Comparison of ENCODE assay signal across 15 mouse cellular contexts in the genomic region with DNA sequence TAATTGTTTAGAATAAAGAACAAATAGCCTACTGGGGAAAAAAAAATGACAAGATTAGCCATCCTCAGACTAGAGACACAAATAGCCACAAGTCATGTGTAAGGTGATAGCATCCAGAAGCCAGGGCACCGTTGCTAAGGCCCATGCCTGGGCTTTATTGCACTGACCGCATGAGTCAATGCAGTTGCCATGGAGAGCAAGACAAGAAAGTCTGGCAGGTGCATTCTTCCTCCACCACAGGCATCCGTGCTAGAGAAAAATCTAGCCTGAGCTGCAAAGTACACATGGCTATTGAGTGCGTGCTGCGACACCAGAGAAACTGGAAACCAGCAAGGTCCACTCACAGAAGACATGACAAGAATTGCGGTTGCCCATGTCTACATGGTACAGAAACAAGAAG.
DNase-seq lines count a peak whose midpoint lies in the region; ATAC-seq and TF ChIP-seq lines count a peak whose summit lies in the region.
"Had no signal": no experiment of that assay in that cellular context is flagged by ENCODE, and none has a peak within 500 bp of the region (broad histone marks: within the 10 kb centered on the region; RNA-seq: fewer than 3 reads in every experiment).

No protein-coding gene starts in this region.

- 24% methylated on average over 6 of the region's 6 CpGs for WGBS in hindbrain, postnatal 0 days
- 44% methylated on average over 6 of the region's 6 CpGs for WGBS in neural tube, embryonic 11.5 days
- WGBS in stomach, postnatal 0 days, result 65% methylated on average over 6 of the region's 6 CpGs

- no peak overlapping the region for H3K27ac ChIP-seq in hindbrain, postnatal 0 days
- no peak overlapping the region for H3K27ac ChIP-seq in neural tube, embryonic 11.5 days (ENCODE audit: low read depth, low read length)
- H3K27ac ChIP-seq in stomach, postnatal 0 days (replicated peaks), result no peak overlapping the region
- H3K27ac ChIP-seq: embryonic facial prominence, embryonic 13.5 days; left cerebral cortex, adult 2 months had no signal

- no peak overlapping the region for H3K4me2 ChIP-seq in hindbrain, postnatal 0 days (ENCODE audit: low read depth, low read length)
- H3K4me2 ChIP-seq in neural tube, embryonic 11.5 days (ENCODE audit: low read depth), result no peak overlapping the region
- no peak overlapping the region for H3K4me2 ChIP-seq in stomach, postnatal 0 days (replicated peaks; ENCODE audit: low read depth)
- H3K4me2 ChIP-seq: embryonic facial prominence, embryonic 13.5 days had no signal

- intact Hi-C loops in left cerebral cortex, postnatal 4 days (cut with DNase I), result no loop called here

- TF ChIP-seq EP300 in stomach, postnatal 0 days (optimal IDR thresholded peaks at IDR 0.05), result no peak

- DNase-seq in left cerebral cortex, postnatal 4 days, result peak; percentile 31
- DNase-seq in left cerebral cortex, adult 8-10 months (ENCODE audit: low spot score in 2 of 2), result no peak
- peak; percentile 49 for DNase-seq in embryo, embryonic 11 days
- DNase-seq in hindbrain, postnatal 0 days (ENCODE audit: low spot score), result peak; percentile 50
- peak; percentile 40 for DNase-seq in neural tube, embryonic 11.5 days (ENCODE audit: low spot score)
- no peak for DNase-seq in stomach, postnatal 0 days (ENCODE audit: low spot score)
- no peak for DNase-seq in frontal cortex, postnatal 10 days (ENCODE audit: low spot score in 2 of 2)
- no peak for DNase-seq in testis, postnatal 14 days (ENCODE audit: low spot score)
- DNase-seq: adrenal gland, postnatal 25 days; cerebellum, adult 11 months; heart, postnatal 14 days; kidney, adult 11 months; liver had no signal

- H3K4me1 ChIP-seq in hindbrain, postnatal 0 days (ENCODE audit: insufficient read depth, low read length), result no peaks in the 10 kb centered on the region
- H3K4me1 ChIP-seq in neural tube, embryonic 11.5 days (ENCODE audit: control insufficient read depth, insufficient read depth, low read length), result no peaks in the 10 kb centered on the region
- no peaks in the 10 kb centered on the region for H3K4me1 ChIP-seq in stomach, postnatal 0 days (replicated peaks; ENCODE audit: control insufficient read depth, insufficient read depth)
- H3K4me1 ChIP-seq: embryonic facial prominence, embryonic 13.5 days had no signal

- no peak overlapping the region for H3K9ac ChIP-seq in hindbrain, postnatal 0 days (replicated peaks; ENCODE audit: low read length)
- no peak overlapping the region for H3K9ac ChIP-seq in neural tube, embryonic 11.5 days (ENCODE audit: low read length)
- no peak overlapping the region for H3K9ac ChIP-seq in stomach, postnatal 0 days (ENCODE audit: low read length)
- H3K9ac ChIP-seq: embryonic facial prominence, embryonic 13.5 days had no signal

- no peaks in the 10 kb centered on the region for H3K27me3 ChIP-seq in hindbrain, postnatal 0 days (ENCODE audit: insufficient read depth, low read length)
- H3K27me3 ChIP-seq in neural tube, embryonic 11.5 days (ENCODE audit: control insufficient read depth, insufficient read depth, low read length), result no peaks in the 10 kb centered on the region
- no peaks in the 10 kb centered on the region for H3K27me3 ChIP-seq in stomach, postnatal 0 days (ENCODE audit: control insufficient read depth, insufficient read depth, low read length)
- H3K27me3 ChIP-seq: embryonic facial prominence, embryonic 13.5 days had no signal

- no peaks in the 10 kb centered on the region for H3K9me3 ChIP-seq in hindbrain, postnatal 0 days (ENCODE audit: low read length)
- no peaks in the 10 kb centered on the region for H3K9me3 ChIP-seq in neural tube, embryonic 11.5 days (ENCODE audit: control insufficient read depth, low read length)
- H3K9me3 ChIP-seq in stomach, postnatal 0 days (ENCODE audit: control insufficient read depth, low read length), result no peaks in the 10 kb centered on the region
- H3K9me3 ChIP-seq: embryonic facial prominence, embryonic 13.5 days had no signal

- ATAC-seq in hindbrain, postnatal 0 days, result peak; percentile 55; the same call in 1 of the 2 replicates
- peak; percentile 71; the same call in 1 of the 2 replicates for ATAC-seq in neural tube, embryonic 11.5 days (ENCODE audit: insufficient read depth, low FRiP score, low TSS enrichment)
- no peak for ATAC-seq in stomach, postnatal 0 days (ENCODE audit: low FRiP score, low TSS enrichment)

- no peak for TF ChIP-seq CTCF in hindbrain, postnatal 0 days (IDR thresholded peaks at IDR 0.05; ENCODE audit: low read depth)
- TF ChIP-seq CTCF in stomach, postnatal 0 days (IDR thresholded peaks at IDR 0.05; ENCODE audit: low read depth), result no peak

- H3K36me3 ChIP-seq in hindbrain, postnatal 0 days (ENCODE audit: insufficient read depth, low read length), result no peaks in the 10 kb centered on the region
- H3K36me3 ChIP-seq in neural tube, embryonic 11.5 days (ENCODE audit: control insufficient read depth, insufficient read depth, low read length), result no peaks in the 10 kb centered on the region
- H3K36me3 ChIP-seq in stomach, postnatal 0 days (ENCODE audit: control insufficient read depth, insufficient read depth, low read length), result no peaks in the 10 kb centered on the region
- H3K36me3 ChIP-seq: embryonic facial prominence, embryonic 13.5 days had no signal

- no peak overlapping the region for H3K4me3 ChIP-seq in hindbrain, postnatal 0 days (ENCODE audit: low read length)
- no peak overlapping the region for H3K4me3 ChIP-seq in neural tube, embryonic 11.5 days (ENCODE audit: low read depth, low read length)
- no peak overlapping the region for H3K4me3 ChIP-seq in stomach, postnatal 0 days (ENCODE audit: low read depth, low read length)
- H3K4me3 ChIP-seq: embryonic facial prominence, embryonic 13.5 days; left cerebral cortex, adult 2 months had no signal

Comparison
In these comparisons a context has a peak if more than half of its experiments do, and no peak if none do; other contexts are left out.
1. DNase-seq: peak in left cerebral cortex, postnatal 4 days (single experiment), embryo, embryonic 11 days (single experiment), hindbrain, postnatal 0 days (single experiment) and neural tube, embryonic 11.5 days (single experiment); none in left cerebral cortex, adult 8-10 months (0 of 2), stomach, postnatal 0 days (single experiment), frontal cortex, postnatal 10 days (0 of 2) and testis, postnatal 14 days (single experiment).